Mouse (Mus musculus) spleen, adult 2 months (tissue): Measurements from ENCODE around the gene Apod.

ENCODE experiments used
- CTCF ChIP-seq: fragments of 200-500 bp; IDR thresholded peaks from 2 replicates; pipeline ENCODE4 v1.5.1; 2011; ENCODE audit warnings: mild to moderate bottlenecking, inconsistent platforms; ENCODE audit not compliant: insufficient read depth, insufficient read length, insufficient replicate concordance; ENCODE audit errors: extremely low read depth
- POLR2A ChIP-seq: fragments of 200-500 bp; IDR thresholded peaks from 2 replicates; pipeline ENCODE4 v1.6.1; 2011; ENCODE audit warnings: low read depth, low read length, inconsistent platforms

- TF ChIP-seq CTCF (no peak), POLR2A (no peak)
Measured at GRCm38 (mm10) chr16:31320954-31321353, 6.3 kb upstream of the Apod start.
